Mouse (Mus musculus): Measurements from ENCODE around the gene Gm38100.

- no peak for TF ChIP-seq CTCF (IDR thresholded peaks at IDR 0.05; ENCODE audit: low read depth, low read length)
- TF ChIP-seq POLR2A (IDR thresholded peaks at IDR 0.05; ENCODE audit: extremely low read depth, insufficient read depth, low read length) = no peak
Observed at GRCm38 (mm10) chr1:175946718-175947315, 26.7 kb downstream of the Gm38100 start.
